Mouse (Mus musculus) forebrain, embryonic 10.5 days (tissue): ENCODE data around the gene Cryba4. TPM values are rescaled to one million over a fixed set of nuclear protein-coding genes. Genes with fewer than 3 reads are reported as not detected.

Experiments
- DNase-seq: peaks from one replicate; pipeline ENCODE4 v3.0.0-alpha.2; 2017; ENCODE audit warnings: low spot score; ENCODE audit errors: extremely low spot score
- H3K27ac ChIP-seq: fragments of 300-500 bp; sonication (generic); 2 replicates; pipeline ENCODE4 v1.5.1; 2016; ENCODE audit warnings: mild to moderate bottlenecking
- H3K27me3 ChIP-seq: fragments of 300-500 bp; sonication (generic); 2 replicates; pipeline ENCODE4 v1.6.1; 2016; ENCODE audit warnings: mild to moderate bottlenecking; ENCODE audit not compliant: poor library complexity, severe bottlenecking
- H3K36me3 ChIP-seq: fragments of 300-500 bp; sonication (generic); replicated peaks from 2 replicates; pipeline ENCODE4 v1.6.1; 2016; ENCODE audit warnings: mild to moderate bottlenecking, moderate library complexity
- H3K4me1 ChIP-seq: fragments of 300-500 bp; sonication (generic); 2 replicates; pipeline ENCODE4 v1.6.1; 2016
- H3K4me3 ChIP-seq: fragments of 300-500 bp; sonication (generic); 2 replicates; pipeline ENCODE4 v1.5.1; 2016; ENCODE audit warnings: mild to moderate bottlenecking, moderate library complexity
- H3K9me3 ChIP-seq: fragments of 300-500 bp; sonication (generic); 2 replicates; pipeline ENCODE4 v1.6.1; 2016; ENCODE audit warnings: mild to moderate bottlenecking, moderate library complexity
- WGBS: fragments of 180-500 bp; shearing (Covaris S2); methylation state at CpG from one replicate; pipeline ENCODE4 v1.1.7; 2016; 5-methylcytosine and 5-hydroxymethylcytosine counted together
- polyA plus RNA-seq: library from polyadenylated mRNA; unstranded; fragments of >200 nt; fragmentation: Nextera tagmentation; extraction: Ambion mirVana; gene quantifications from 2 replicates; pipeline ENCODE4 v1.2.1, GENCODE M21; 2016

The Cryba4 gene
- polyA plus RNA-seq, result 0.48 TPM in 1 of 2 replicates, not detected in the other

DNA sequence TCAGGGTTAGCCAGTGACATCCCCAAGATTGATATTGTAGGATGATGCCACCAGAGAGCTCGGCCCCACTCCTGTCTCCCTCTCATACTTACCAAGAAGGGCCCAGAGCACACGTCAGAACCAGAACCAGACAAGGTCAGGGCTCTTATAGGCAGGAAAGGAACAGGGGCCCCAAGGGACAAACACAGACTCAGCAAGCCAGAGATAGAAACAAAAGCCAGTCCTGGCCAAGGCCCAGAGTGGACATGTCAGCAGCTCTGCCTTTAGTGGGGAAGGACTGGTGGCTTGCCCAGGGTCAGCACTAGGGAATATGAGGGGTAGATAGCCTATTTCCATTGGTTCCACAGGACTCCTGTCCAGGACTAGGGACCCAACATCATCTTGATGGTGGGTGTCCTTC lies at the start of gene Cryba4:
Cryba4 (minus strand) TSS at position 119 of the 400 bp plus-strand sequence.
- Histone ChIP-seq H3K27me3 (peaks cover 9% of the 10 kb centered on the region; the same call in 1 of the 2 replicates), H3K4me1 (peaks cover 23% of the 10 kb centered on the region), H3K9me3 (no peaks in the 10 kb centered on the region), H3K36me3 (no peaks in the 10 kb centered on the region), H3K27ac (no peak within 1 kb of the TSS; the same call in 1 of the 2 replicates), H3K4me3 (no peak within 1 kb of the TSS)
- 73% methylated on average over 2 of the region's 2 CpGs for WGBS
- no peak for DNase-seq

DNA sequence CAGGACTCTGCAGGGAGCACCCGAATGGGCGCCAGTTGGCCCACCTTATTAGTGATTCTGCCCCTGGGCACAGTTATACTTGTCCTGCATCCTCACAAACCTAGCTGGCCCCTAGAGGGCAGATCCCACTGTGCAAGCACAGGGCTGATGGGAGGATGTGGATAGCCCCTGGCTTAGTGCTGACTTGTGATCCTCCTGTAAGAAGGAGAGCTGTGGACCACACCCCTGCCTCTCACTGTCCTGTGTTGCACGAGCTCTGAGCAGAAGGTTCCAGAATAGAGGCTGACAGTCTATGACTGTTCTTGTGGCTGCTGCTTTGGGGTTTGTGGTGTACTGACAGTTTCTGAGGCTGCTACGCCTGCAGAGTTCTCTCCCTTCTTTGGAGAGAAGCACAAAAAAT lies 49.4 kb upstream of the Cryba4 start:
- Histone ChIP-seq H3K27ac (no peak overlapping the region), H3K36me3 (peaks cover 10% of the 10 kb centered on the region), H3K4me3 (no peak overlapping the region), H3K4me1 (peaks cover 11% of the 10 kb centered on the region), H3K9me3 (no peaks in the 10 kb centered on the region), H3K27me3 (no peaks in the 10 kb centered on the region)
- 85% methylated on average over 4 of the region's 4 CpGs for WGBS
- no peak for DNase-seq

DNA sequence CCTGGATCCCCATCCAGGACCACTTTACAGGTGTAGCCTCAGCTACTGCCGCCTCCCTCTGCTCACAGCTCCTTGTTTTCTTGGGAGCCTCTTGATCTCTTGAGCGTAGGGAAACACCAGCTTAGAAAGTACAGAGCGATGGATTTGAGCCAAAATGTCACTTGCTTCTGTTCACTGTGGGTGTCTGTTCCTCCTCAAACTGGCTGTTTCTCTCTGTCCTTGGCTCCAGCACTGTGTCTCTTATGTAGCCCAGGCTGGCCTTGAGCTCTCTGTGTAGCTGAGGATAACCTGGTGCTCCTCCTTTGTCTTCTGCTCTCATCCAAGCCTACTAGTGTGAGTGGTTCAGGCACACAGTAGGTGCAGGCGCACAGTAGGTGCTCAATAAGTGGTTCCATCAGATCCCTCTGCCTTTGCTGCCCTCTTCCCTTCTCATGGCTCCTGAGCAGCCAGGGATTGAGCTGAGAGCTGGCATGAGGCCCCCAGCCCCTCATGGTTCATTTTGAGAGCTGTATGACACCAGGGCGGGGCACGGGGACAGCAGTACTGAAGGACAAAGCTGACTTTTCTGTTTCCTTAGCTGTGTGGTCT lies 48.5 kb upstream of the Cryba4 start:
- peaks cover 5% of the 10 kb centered on the region for H3K36me3 ChIP-seq

GRCm38 (mm10) chr5:112300112-112300511 lies 47.8 kb upstream of the Cryba4 start:
- peak overlapping the region; percentile 15; the same call in 1 of the 2 replicates for H3K27ac ChIP-seq
- H3K36me3 ChIP-seq, result no peaks in the 10 kb centered on the region; the same call in 1 of the 2 replicates
- H3K9me3 ChIP-seq, result no peaks in the 10 kb centered on the region
- H3K4me3 ChIP-seq, result no peak overlapping the region
- DNase-seq, result no peak
- no peaks in the 10 kb centered on the region for H3K27me3 ChIP-seq
- WGBS, result 85% methylated on average over 2 of the region's 2 CpGs
- H3K4me1 ChIP-seq, result peaks cover 26% of the 10 kb centered on the region

More for the DNA sequence above, 48.5 kb upstream of the Cryba4 start:
- WGBS, result 87% methylated on average over 6 of the region's 6 CpGs
- no peak overlapping the region for H3K4me3 ChIP-seq
- H3K9me3 ChIP-seq, result no peaks in the 10 kb centered on the region
- DNase-seq, result no peak
- H3K27me3 ChIP-seq, result no peaks in the 10 kb centered on the region
- peaks cover 19% of the 10 kb centered on the region for H3K4me1 ChIP-seq
- no peak overlapping the region for H3K27ac ChIP-seq

DNA sequence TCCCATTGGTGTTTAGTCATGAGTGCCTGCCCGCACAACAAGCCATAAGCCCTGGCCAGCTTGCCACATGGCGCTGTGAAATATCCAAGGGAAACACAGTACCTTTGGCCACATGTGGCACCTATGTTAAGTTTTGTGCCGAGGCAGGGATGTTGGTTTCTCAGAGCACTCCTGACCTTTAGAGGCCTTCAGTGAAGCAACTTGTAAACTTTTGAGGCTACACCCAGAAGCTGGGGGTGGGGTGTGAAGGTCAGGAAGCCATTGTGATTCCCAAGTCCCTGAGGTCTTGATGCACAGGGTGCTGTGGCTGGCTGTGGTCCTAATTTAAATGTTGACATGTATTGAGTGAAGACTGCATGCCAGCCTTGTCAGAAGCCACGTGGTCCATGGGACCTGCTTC lies 47.1 kb upstream of the Cryba4 start:
- Histone ChIP-seq H3K36me3 (no peaks in the 10 kb centered on the region), H3K4me1 (peaks cover 33% of the 10 kb centered on the region), H3K27me3 (no peaks in the 10 kb centered on the region), H3K27ac (no peak overlapping the region), H3K4me3 (no peak overlapping the region), H3K9me3 (no peaks in the 10 kb centered on the region)
- 84% methylated on average over 4 of the region's 4 CpGs for WGBS
- no peak for DNase-seq

- Histone ChIP-seq H3K27ac (0 out of 2 replicates have a peak overlapping the region, but pooled peaks have one; percentile 8), H3K4me3 (no peak overlapping the region), H3K27me3 (no peaks in the 10 kb centered on the region), H3K9me3 (no peaks in the 10 kb centered on the region), H3K4me1 (peaks cover 37% of the 10 kb centered on the region), H3K36me3 (no peaks in the 10 kb centered on the region)
- WGBS, result 89% methylated on average over 12 of the region's 12 CpGs
- no peak for DNase-seq
Measured at GRCm38 (mm10) chr5:112298226-112298988, 46.1 kb upstream of the Cryba4 start.

GRCm38 (mm10) chr5:112297257-112297656 lies 44.9 kb upstream of the Cryba4 start:
- WGBS, result 90% methylated on average over 2 of the region's 2 CpGs
- no peak overlapping the region for H3K4me3 ChIP-seq

GRCm38 (mm10) chr5:112296404-112297181 lies 44.3 kb upstream of the Cryba4 start:
- H3K27me3 ChIP-seq, result no peaks in the 10 kb centered on the region
- no peaks in the 10 kb centered on the region for H3K36me3 ChIP-seq
- H3K9me3 ChIP-seq, result no peaks in the 10 kb centered on the region
- peaks cover 45% of the 10 kb centered on the region for H3K4me1 ChIP-seq
- H3K27ac ChIP-seq, result no peak overlapping the region
- no peak overlapping the region for H3K4me3 ChIP-seq
- WGBS, result 95% methylated on average over 6 of the region's 6 CpGs
- DNase-seq, result no peak

More at GRCm38 (mm10) chr5:112297257-112297656, 44.9 kb upstream of the Cryba4 start:
- Histone ChIP-seq H3K36me3 (no peaks in the 10 kb centered on the region), H3K27ac (no peak overlapping the region), H3K9me3 (no peaks in the 10 kb centered on the region), H3K4me1 (peaks cover 43% of the 10 kb centered on the region), H3K27me3 (no peaks in the 10 kb centered on the region)
- DNase-seq, result no peak

DNA sequence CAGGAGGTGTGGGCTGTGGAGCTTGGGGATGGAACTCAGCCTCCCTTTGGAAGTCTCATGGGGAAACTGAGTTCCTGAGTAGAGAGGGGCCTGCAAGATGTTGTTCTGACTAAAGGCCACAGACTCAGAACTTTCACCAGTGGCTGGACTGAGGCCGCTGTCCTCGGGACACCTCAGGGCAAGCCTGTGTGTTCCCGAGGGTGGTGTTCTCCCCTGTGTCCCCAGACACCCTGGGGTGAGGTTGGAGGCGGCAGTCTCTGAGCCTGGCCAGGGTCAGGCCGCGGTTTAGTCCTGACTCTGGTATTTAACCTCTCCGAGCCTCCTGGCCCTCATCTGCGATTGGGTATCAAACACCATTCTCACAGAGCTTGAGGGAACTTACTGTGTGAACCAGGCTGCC lies 43.2 kb upstream of the Cryba4 start:
- no peaks in the 10 kb centered on the region for H3K27me3 ChIP-seq
- H3K27ac ChIP-seq, result 0 out of 2 replicates have a peak overlapping the region, but pooled peaks have one; percentile 40
- no peaks in the 10 kb centered on the region for H3K9me3 ChIP-seq
- peaks cover 45% of the 10 kb centered on the region for H3K4me1 ChIP-seq
- no peak overlapping the region for H3K4me3 ChIP-seq
- H3K36me3 ChIP-seq, result no peaks in the 10 kb centered on the region
- no peak for DNase-seq
- WGBS, result 56% methylated on average over 8 of the region's 8 CpGs

- H3K4me3 ChIP-seq, result no peak overlapping the region
- peaks cover 41% of the 10 kb centered on the region for H3K4me1 ChIP-seq
- DNase-seq, result no peak
- H3K9me3 ChIP-seq, result no peaks in the 10 kb centered on the region
- H3K27me3 ChIP-seq, result no peaks in the 10 kb centered on the region
- H3K27ac ChIP-seq, result peak overlapping the region; percentile 40; the same call in 1 of the 2 replicates
- no peaks in the 10 kb centered on the region for H3K36me3 ChIP-seq
- 39% methylated on average over 8 of the region's 8 CpGs for WGBS
Measured at GRCm38 (mm10) chr5:112295162-112295561, 42.8 kb upstream of the Cryba4 start.

GRCm38 (mm10) chr5:112294696-112295095 lies 42.4 kb upstream of the Cryba4 start:
- Histone ChIP-seq H3K36me3 (no peaks in the 10 kb centered on the region), H3K9me3 (no peaks in the 10 kb centered on the region), H3K27me3 (no peaks in the 10 kb centered on the region), H3K27ac (peak overlapping the region; percentile 40), H3K4me3 (no peak overlapping the region), H3K4me1 (peaks cover 38% of the 10 kb centered on the region)
- DNase-seq, result no peak
- WGBS, result 69% methylated on average over 4 of the region's 4 CpGs

DNA sequence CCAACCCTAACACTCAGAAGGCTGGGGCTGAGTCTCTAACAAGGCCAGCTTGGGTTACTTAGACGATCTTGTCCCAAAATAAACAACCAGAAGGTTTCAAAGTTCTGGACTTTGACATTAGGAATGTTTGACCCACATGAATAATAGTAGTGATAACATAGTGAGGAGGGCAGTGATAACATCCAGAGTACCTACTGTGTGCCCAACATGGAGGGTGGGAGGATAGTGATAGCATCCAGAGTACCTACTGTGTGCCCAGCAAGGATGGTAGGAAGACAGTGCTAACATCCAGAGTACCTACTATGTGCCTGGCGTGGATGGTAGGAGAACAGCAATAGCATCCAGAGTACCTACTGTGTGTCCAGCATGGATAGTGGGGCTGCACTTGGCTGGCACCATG lies 41.5 kb upstream of the Cryba4 start:
- WGBS, result 84% methylated on average over 2 of the region's 2 CpGs
- Histone ChIP-seq H3K4me1 (peaks cover 42% of the 10 kb centered on the region), H3K27me3 (no peaks in the 10 kb centered on the region), H3K4me3 (no peak overlapping the region), H3K36me3 (no peaks in the 10 kb centered on the region), H3K27ac (no peak overlapping the region), H3K9me3 (no peaks in the 10 kb centered on the region)
- no peak for DNase-seq
